Mouse (Mus musculus): ENCODE measurements around the gene Dnmbp. TPM values are rescaled to one million over a fixed set of nuclear protein-coding genes. Genes with fewer than 3 reads are reported as not detected.

Gene Dnmbp
- total RNA-seq, 2 experiments from 2014 or later: 9.4 to 11.3 TPM

GRCm38 (mm10) chr19:43930926-43931325 lies 9.1 kb downstream of the Dnmbp start:
- no peak for DNase-seq
- TF ChIP-seq CTCF (IDR thresholded peaks at IDR 0.05): no peak
- H3K27ac ChIP-seq: no peak overlapping the region
- intact Hi-C loops (cut with DNase I): no loop called here
- no peak overlapping the region for H3K4me3 ChIP-seq

GRCm38 (mm10) chr19:43930366-43930765 lies 9.6 kb downstream of the Dnmbp start:
- no peak for TF ChIP-seq CTCF (IDR thresholded peaks at IDR 0.05)
- no peak for DNase-seq
- Histone ChIP-seq H3K4me3 (no peak overlapping the region), H3K27ac (no peak overlapping the region; the same call in 1 of the 2 replicates)
- intact Hi-C loops (cut with DNase I): no loop called here

DNA sequence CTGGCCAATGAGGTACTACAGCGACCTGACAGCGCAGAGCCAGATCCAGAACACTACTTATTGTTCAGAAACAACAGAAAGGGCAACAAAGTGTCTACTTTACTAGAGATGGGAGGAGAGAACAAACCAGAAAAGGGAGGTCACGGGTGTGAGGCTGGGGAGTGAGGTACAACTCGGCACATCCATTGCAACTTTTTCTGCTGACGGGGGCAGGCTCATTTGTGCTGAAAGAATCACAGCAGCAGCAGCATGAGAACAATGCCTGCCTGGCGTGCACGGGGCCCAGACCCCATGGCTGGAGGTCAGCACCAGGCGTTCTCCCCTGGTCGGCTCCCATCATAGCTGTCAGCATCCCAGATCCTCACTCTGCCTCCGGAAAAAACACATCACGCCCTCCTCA lies 10.1 kb downstream of the Dnmbp start:
- Histone ChIP-seq H3K27ac (no peak overlapping the region; the same call in 1 of the 2 replicates), H3K4me3 (no peak overlapping the region)
- no peak for DNase-seq
- intact Hi-C loops (cut with DNase I): no loop called here
- TF ChIP-seq CTCF (IDR thresholded peaks at IDR 0.05): no peak

- no peak for TF ChIP-seq CTCF (IDR thresholded peaks at IDR 0.05)
- Histone ChIP-seq H3K4me3 (no peak overlapping the region), H3K27ac (no peak overlapping the region)
- intact Hi-C loops (cut with DNase I): no loop called here
- DNase-seq: no peak
Measured at GRCm38 (mm10) chr19:43927967-43928366, 12.0 kb downstream of the Dnmbp start.

- peak; percentile 31 for DNase-seq
- peak overlapping the region; percentile 60 for H3K27ac ChIP-seq
- intact Hi-C loops (cut with DNase I): no loop called here
- no peak for TF ChIP-seq CTCF (IDR thresholded peaks at IDR 0.05)
- H3K4me3 ChIP-seq: 0 out of 2 replicates have a peak overlapping the region, but pooled peaks have one; percentile 15
Measured at GRCm38 (mm10) chr19:43927057-43927456, 12.9 kb downstream of the Dnmbp start.

- intact Hi-C loops (cut with DNase I): no loop called here
- Histone ChIP-seq H3K4me3 (no peak overlapping the region), H3K27ac (peak overlapping the region; percentile 60)
- TF ChIP-seq CTCF (IDR thresholded peaks at IDR 0.05): no peak
- no peak for DNase-seq
Measured at GRCm38 (mm10) chr19:43926141-43926987, 13.6 kb downstream of the Dnmbp start.

DNA sequence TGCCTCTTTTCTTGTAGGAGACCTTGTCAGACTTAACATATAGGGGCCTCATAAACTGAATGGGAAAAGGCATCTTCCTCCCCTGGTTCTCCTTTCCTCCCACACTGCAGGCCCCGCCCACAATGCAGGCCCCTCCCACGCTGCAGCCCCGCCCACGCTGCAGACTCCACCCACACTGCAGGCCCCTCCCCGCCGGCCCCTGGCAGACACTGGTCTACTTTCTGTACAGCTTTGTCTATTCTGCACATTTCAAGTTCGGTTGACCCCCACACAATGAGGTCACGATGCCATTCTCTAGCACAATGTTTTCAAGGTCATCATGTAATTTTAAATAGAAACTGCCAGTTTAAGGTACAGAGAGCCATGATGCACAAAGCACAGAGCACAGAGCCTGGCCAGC lies 15.6 kb downstream of the Dnmbp start:
- Histone ChIP-seq H3K27ac (no peak overlapping the region), H3K4me3 (no peak overlapping the region)
- DNase-seq: no peak
- no peak for TF ChIP-seq CTCF (IDR thresholded peaks at IDR 0.05)
- intact Hi-C loops (cut with DNase I): no loop called here

- Histone ChIP-seq H3K27ac (no peak overlapping the region), H3K4me3 (no peak overlapping the region)
- peak; percentile 29; the same call in 1 of the 2 replicates for TF ChIP-seq CTCF (IDR thresholded peaks at IDR 0.05)
- intact Hi-C loops (cut with DNase I): no loop called here
- DNase-seq: no peak
Measured at GRCm38 (mm10) chr19:43922963-43923362, 17.0 kb downstream of the Dnmbp start.

DNA sequence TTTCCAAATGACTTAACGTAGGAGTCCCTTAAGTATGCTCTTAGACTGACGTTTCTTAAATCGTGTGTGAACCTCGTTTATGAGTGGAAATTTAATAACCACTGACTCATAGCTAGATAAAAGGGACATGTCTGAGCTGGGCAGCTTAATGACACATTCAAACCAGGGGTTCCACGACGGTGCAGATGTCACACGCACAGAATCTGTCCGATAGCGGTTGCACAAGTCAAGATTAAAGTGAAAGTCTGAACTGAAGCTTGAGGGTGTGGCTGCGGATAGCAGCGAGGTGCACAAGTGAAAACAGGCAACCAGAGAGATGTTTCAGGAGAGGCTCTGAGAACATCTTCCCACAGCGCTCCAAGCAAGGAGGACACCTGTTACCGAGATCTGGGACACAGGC lies 18.6 kb downstream of the Dnmbp start:
- intact Hi-C loops (cut with DNase I): no loop called here
- no peak for DNase-seq
- H3K4me3 ChIP-seq: peak overlapping the region; percentile 63
- no peak for TF ChIP-seq CTCF (IDR thresholded peaks at IDR 0.05)
- peak overlapping the region; percentile 65 for H3K27ac ChIP-seq

GRCm38 (mm10) chr19:43920453-43921300 lies 19.3 kb downstream of the Dnmbp start:
- TF ChIP-seq CTCF (IDR thresholded peaks at IDR 0.05): no peak
- Histone ChIP-seq H3K27ac (peak overlapping the region; percentile 65), H3K4me3 (peak overlapping the region; percentile 63)
- peak; percentile 52 for DNase-seq
- intact Hi-C loops (cut with DNase I): no loop called here

DNA sequence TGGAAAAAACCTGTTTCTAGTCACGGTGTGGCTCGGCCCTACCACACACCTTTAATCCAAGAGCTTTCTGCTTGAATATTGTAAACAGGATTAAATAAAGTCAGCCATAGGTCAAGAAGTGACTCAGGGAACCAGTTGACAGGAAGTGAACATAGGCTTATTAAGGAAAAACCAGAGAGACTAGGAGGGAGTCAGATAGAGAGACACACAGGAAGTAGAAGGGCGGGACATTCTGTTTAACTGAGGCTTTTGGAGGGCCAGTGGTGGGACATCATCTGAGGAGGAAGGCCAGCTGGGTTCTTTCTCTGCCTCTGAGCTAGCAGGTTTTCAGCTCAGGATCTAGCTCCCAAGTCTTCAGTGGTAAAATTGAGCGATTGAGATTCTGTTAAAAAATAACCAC lies 20.1 kb downstream of the Dnmbp start:
- H3K4me3 ChIP-seq: no peak overlapping the region; the same call in 1 of the 2 replicates
- no peak for DNase-seq
- peak overlapping the region; percentile 65 for H3K27ac ChIP-seq
- TF ChIP-seq CTCF (IDR thresholded peaks at IDR 0.05): no peak
- intact Hi-C loops (cut with DNase I): no loop called here

GRCm38 (mm10) chr19:43918834-43919233 lies 21.2 kb downstream of the Dnmbp start:
- TF ChIP-seq CTCF (IDR thresholded peaks at IDR 0.05): no peak
- no peak overlapping the region for H3K4me3 ChIP-seq
- no peak overlapping the region for H3K27ac ChIP-seq
- DNase-seq: no peak
- intact Hi-C loops (cut with DNase I): no loop called here

DNA sequence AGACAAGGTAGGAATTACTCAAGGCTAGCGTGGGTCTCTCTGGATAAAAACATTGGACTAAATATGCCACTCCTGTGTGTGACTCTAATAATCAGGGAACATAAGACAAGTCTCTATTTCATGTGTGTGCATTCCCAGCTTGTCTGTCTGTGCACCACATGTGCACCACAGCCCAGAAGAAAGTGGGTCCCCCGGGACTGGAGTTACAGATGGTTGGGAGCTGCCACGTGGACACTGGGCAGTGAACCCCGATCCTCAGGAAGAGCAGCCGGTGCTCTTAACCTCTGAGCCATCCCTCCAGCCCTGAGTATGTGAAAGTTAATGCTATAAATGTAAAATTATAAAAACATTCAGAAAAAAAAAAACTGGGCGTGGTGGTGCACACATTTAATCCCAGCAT lies 22.2 kb downstream of the Dnmbp start:
- no peak for DNase-seq
- intact Hi-C loops (cut with DNase I): no loop called here
- no peak for TF ChIP-seq CTCF (IDR thresholded peaks at IDR 0.05)
- Histone ChIP-seq H3K27ac (no peak overlapping the region; the same call in 1 of the 2 replicates), H3K4me3 (no peak overlapping the region)
